In genomic region chr2:162943931-162944330, GRCm38 (mm10) we compare ENCODE assay signal across 8 mouse cellular contexts. TPM values are rescaled to one million over a fixed set of nuclear protein-coding genes. Genes with fewer than 3 reads are reported as not detected.
DNase-seq lines count a peak whose midpoint lies in the region; ATAC-seq and TF ChIP-seq lines count a peak whose summit lies in the region.

No protein-coding gene starts in this region.

- no peak for TF ChIP-seq EP300 in lung, postnatal 0 days (IDR thresholded peaks at IDR 0.05)

- no peaks in the 10 kb centered on the region for H3K4me1 ChIP-seq in lung, postnatal 0 days (ENCODE audit: insufficient read depth, low read depth, low read length)
- peaks cover 28% of the 10 kb centered on the region for H3K4me1 ChIP-seq in forebrain, embryonic 10.5 days
- H3K4me1 ChIP-seq in intestine, postnatal 0 days (replicated peaks; ENCODE audit: control insufficient read depth, insufficient read depth, low read length): peaks cover 8% of the 10 kb centered on the region; the same call in 1 of the 2 replicates
- H3K4me1 ChIP-seq in neural tube, embryonic 15.5 days: peaks cover 19% of the 10 kb centered on the region

- ATAC-seq in lung, postnatal 0 days: no peak
- no peak for ATAC-seq in intestine, postnatal 0 days
- 0 out of 2 replicates have a peak, but pooled peaks have one; percentile 17 for ATAC-seq in neural tube, embryonic 15.5 days (ENCODE audit: low FRiP score)
- no peak for ATAC-seq in erythroblast, adult 5-6 weeks (replicated peaks; ENCODE audit: low FRiP score, poor library complexity, severe bottlenecking)

- 8% methylated on average over 11 of the region's 11 CpGs for WGBS in lung, postnatal 0 days
- 10% methylated on average over 11 of the region's 11 CpGs for WGBS in forebrain, embryonic 10.5 days
- 9% methylated on average over 11 of the region's 11 CpGs for WGBS in intestine, postnatal 0 days
- 12% methylated on average over 11 of the region's 11 CpGs for WGBS in neural tube, embryonic 15.5 days

- H3K4me3 ChIP-seq in lung, postnatal 0 days (ENCODE audit: low read depth, low read length): no peak overlapping the region
- peak overlapping the region; percentile 65 for H3K4me3 ChIP-seq in forebrain, embryonic 10.5 days
- H3K4me3 ChIP-seq in intestine, postnatal 0 days (ENCODE audit: low read depth, low read length): peak overlapping the region; percentile 58; the same call in 1 of the 2 replicates
- peak overlapping the region; percentile 70 for H3K4me3 ChIP-seq in neural tube, embryonic 15.5 days (replicated peaks)

- no peaks in the 10 kb centered on the region for H3K9me3 ChIP-seq in lung, postnatal 0 days (ENCODE audit: low read length)
- H3K9me3 ChIP-seq in forebrain, embryonic 10.5 days: no peaks in the 10 kb centered on the region
- no peaks in the 10 kb centered on the region for H3K9me3 ChIP-seq in intestine, postnatal 0 days (ENCODE audit: control insufficient read depth)
- H3K9me3 ChIP-seq in neural tube, embryonic 15.5 days (replicated peaks): no peaks in the 10 kb centered on the region

- peak overlapping the region; percentile 92 for H3K4me2 ChIP-seq in lung, postnatal 0 days (replicated peaks; ENCODE audit: low read depth, low read length)
- H3K4me2 ChIP-seq in intestine, postnatal 0 days (replicated peaks; ENCODE audit: low read depth): peak overlapping the region; percentile 90
- H3K4me2 ChIP-seq in neural tube, embryonic 15.5 days: peak overlapping the region; percentile 95

- TF ChIP-seq CTCF in lung, postnatal 0 days (IDR thresholded peaks at IDR 0.05): no peak
- no peak for TF ChIP-seq CTCF in intestine, postnatal 0 days (IDR thresholded peaks at IDR 0.05; ENCODE audit: low read depth)

- no peak for DNase-seq in lung, postnatal 0 days (ENCODE audit: low spot score)
- no peak for DNase-seq in lung, adult 18-20 months
- no peak for DNase-seq in forebrain, embryonic 10.5 days (ENCODE audit: extremely low spot score, low spot score)
- DNase-seq in adrenal gland, postnatal 14 days: no peak
- no peak for DNase-seq in testis, postnatal 14 days (ENCODE audit: low spot score)

- H3K9ac ChIP-seq in lung, postnatal 0 days (replicated peaks; ENCODE audit: low read depth): no peak overlapping the region
- no peak overlapping the region for H3K9ac ChIP-seq in intestine, postnatal 0 days (ENCODE audit: low read depth, low read length)
- peak overlapping the region; percentile 69 for H3K9ac ChIP-seq in neural tube, embryonic 15.5 days (replicated peaks)

- H3K36me3 ChIP-seq in lung, postnatal 0 days (ENCODE audit: insufficient read depth, low read length): no peaks in the 10 kb centered on the region
- peaks cover 24% of the 10 kb centered on the region for H3K36me3 ChIP-seq in forebrain, embryonic 10.5 days (replicated peaks)
- H3K36me3 ChIP-seq in intestine, postnatal 0 days (ENCODE audit: control insufficient read depth, insufficient read depth): peaks cover 13% of the 10 kb centered on the region
- H3K36me3 ChIP-seq in neural tube, embryonic 15.5 days: peaks cover 24% of the 10 kb centered on the region

- H3K27ac ChIP-seq in lung, postnatal 0 days (ENCODE audit: low read length): no peak overlapping the region
- no peak overlapping the region for H3K27ac ChIP-seq in forebrain, embryonic 10.5 days
- no peak overlapping the region for H3K27ac ChIP-seq in intestine, postnatal 0 days (ENCODE audit: low read depth, low read length)
- H3K27ac ChIP-seq in neural tube, embryonic 15.5 days (replicated peaks): no peak overlapping the region

- H3K27me3 ChIP-seq in lung, postnatal 0 days (replicated peaks; ENCODE audit: insufficient read depth, low read length): 0 out of 2 replicates have a peak, but pooled peaks cover 5% of the 10 kb centered on the region
- peaks cover 52% of the 10 kb centered on the region for H3K27me3 ChIP-seq in forebrain, embryonic 10.5 days (ENCODE audit: poor library complexity, severe bottlenecking)
- peaks cover 15% of the 10 kb centered on the region; the same call in 1 of the 2 replicates for H3K27me3 ChIP-seq in intestine, postnatal 0 days (replicated peaks; ENCODE audit: control insufficient read depth, insufficient read depth, low read length)
- peaks cover 4% of the 10 kb centered on the region; the same call in 1 of the 2 replicates for H3K27me3 ChIP-seq in neural tube, embryonic 15.5 days (replicated peaks)

RNA-seq across cellular contexts. Expression of gene L3mbtl1, which starts 0.7 kb away (rescaled TPM):
- polyA plus RNA-seq in lung, postnatal 0 days (2015; fragmentation: Nextera tagmentation; extraction: Ambion mirVana): not detected in 2 replicates
- 0.11 and 0.33 TPM in 2 replicates for polyA plus RNA-seq in forebrain, embryonic 10.5 days (2016; fragmentation: Nextera tagmentation; extraction: Ambion mirVana)
- polyA plus RNA-seq in intestine, postnatal 0 days (2015; fragmentation: Nextera tagmentation; extraction: Ambion mirVana): 0.04 and 0.25 TPM in 2 replicates
- 3.6 and 6.0 TPM in 2 replicates for polyA plus RNA-seq in neural tube, embryonic 15.5 days (2015; fragmentation: Nextera tagmentation; extraction: Ambion mirVana)
- total RNA-seq in adrenal gland, postnatal 14 days (2021): 0.34 and 0.74 TPM in 2 replicates
- total RNA-seq in erythroblast, adult 5-6 weeks (2015; ENCODE audit: low replicate concordance): not detected in 2 replicates
- total RNA-seq in erythroblast, adult 5-6 weeks (2017; ENCODE audit: low replicate concordance): 0.28 TPM in 1 of 2 replicates, not detected in the other

RNA-seq across cellular contexts. Expression of gene Srsf6, which starts 12.6 kb away (rescaled TPM):
- polyA plus RNA-seq in lung, postnatal 0 days (2015; fragmentation: Nextera tagmentation; extraction: Ambion mirVana): 59.2 and 77.6 TPM in 2 replicates
- polyA plus RNA-seq in forebrain, embryonic 10.5 days (2016; fragmentation: Nextera tagmentation; extraction: Ambion mirVana): 291 and 302 TPM in 2 replicates
- 57.7 and 65.8 TPM in 2 replicates for polyA plus RNA-seq in intestine, postnatal 0 days (2015; fragmentation: Nextera tagmentation; extraction: Ambion mirVana)
- polyA plus RNA-seq in neural tube, embryonic 15.5 days (2015; fragmentation: Nextera tagmentation; extraction: Ambion mirVana): 125 and 133 TPM in 2 replicates
- 181 and 186 TPM in 2 replicates for total RNA-seq in adrenal gland, postnatal 14 days (2021)
- total RNA-seq in erythroblast, adult 5-6 weeks (2015; ENCODE audit: low replicate concordance): 59.0 and 69.2 TPM in 2 replicates
- 53.0 and 57.5 TPM in 2 replicates for total RNA-seq in erythroblast, adult 5-6 weeks (2017; ENCODE audit: low replicate concordance)

RNA-seq across cellular contexts. Expression of gene Sgk2, which starts 43.2 kb away (rescaled TPM):
- polyA plus RNA-seq in lung, postnatal 0 days (2015; fragmentation: Nextera tagmentation; extraction: Ambion mirVana): 0.05 and 0.08 TPM in 2 replicates
- polyA plus RNA-seq in forebrain, embryonic 10.5 days (2016; fragmentation: Nextera tagmentation; extraction: Ambion mirVana): not detected in 2 replicates
- 5.2 and 5.4 TPM in 2 replicates for polyA plus RNA-seq in intestine, postnatal 0 days (2015; fragmentation: Nextera tagmentation; extraction: Ambion mirVana)
- 0.13 and 0.15 TPM in 2 replicates for polyA plus RNA-seq in neural tube, embryonic 15.5 days (2015; fragmentation: Nextera tagmentation; extraction: Ambion mirVana)
- 1.6 and 2.3 TPM in 2 replicates for total RNA-seq in adrenal gland, postnatal 14 days (2021)
- not detected in 2 replicates for total RNA-seq in erythroblast, adult 5-6 weeks (2015; ENCODE audit: low replicate concordance)
- not detected in 2 replicates for total RNA-seq in erythroblast, adult 5-6 weeks (2017; ENCODE audit: low replicate concordance)
